In the genomic region with DNA sequence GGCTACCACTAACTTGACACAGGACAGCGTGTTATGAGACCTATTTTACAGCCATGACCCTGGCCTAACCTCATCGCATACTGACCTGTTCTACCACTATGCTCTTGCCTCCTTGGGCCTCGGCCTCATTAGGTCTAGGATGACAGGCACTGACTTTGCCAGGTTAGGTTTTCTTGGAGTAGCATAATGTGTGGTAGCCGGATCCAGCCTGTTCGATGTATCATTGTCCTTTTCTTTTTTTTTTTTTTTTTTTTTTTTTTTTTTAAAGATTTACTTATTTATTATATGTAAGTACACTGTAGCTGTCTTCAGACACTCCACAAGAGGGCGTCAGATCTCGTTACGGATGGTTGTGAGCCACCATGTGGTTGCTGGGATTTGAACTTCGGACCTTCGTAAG, we compare ENCODE assay signal across 5 mouse cellular contexts. TPM values are rescaled to one million over a fixed set of nuclear protein-coding genes. Genes with fewer than 3 reads are reported as not detected.
DNase-seq lines count a peak whose midpoint lies in the region; ATAC-seq and TF ChIP-seq lines count a peak whose summit lies in the region.
"Not testable (repeated sequence)": the region's sequence is repeated elsewhere in the genome, so short reads cannot be mapped to it uniquely, and the experiment has no call there.

No protein-coding gene starts in this region.

- not testable (repeated sequence) for TF ChIP-seq RAD21 in CH12.LX (IDR thresholded peaks at IDR 0.05; ENCODE audit: low read depth, low read length)

- not testable (repeated sequence) for ATAC-seq in intestine, postnatal 0 days

- H3K4me3 ChIP-seq in CH12.LX (replicated peaks in 1 of 3; ENCODE audit: low read depth in 2 of 3, low read length in 2 of 3, poor library complexity in 1 of 3); E14TG2a.4 (replicated peaks; ENCODE audit: low read length); ES-E14 (ENCODE audit: insufficient read depth in 1 of 2, low read depth in 1 of 2, low read length in 2 of 2, poor library complexity in 1 of 2, severe bottlenecking in 1 of 2); intestine, postnatal 0 days (ENCODE audit: low read depth, low read length); layer of hippocampus, adult 2 months: not testable (repeated sequence)

- not testable (repeated sequence) for H3K9me3 ChIP-seq in CH12.LX (replicated peaks; ENCODE audit: low read length); E14TG2a.4 (ENCODE audit: low read length); ES-E14 (ENCODE audit: control insufficient read depth, insufficient read depth, low read depth, low read length); intestine, postnatal 0 days (ENCODE audit: control insufficient read depth)

- H3K79me2 ChIP-seq in CH12.LX (replicated peaks; ENCODE audit: control insufficient read depth, extremely low read depth, insufficient read depth, poor library complexity, severe bottlenecking): peaks cover 40% of the 10 kb centered on the region

- not testable (repeated sequence) for H3K9ac ChIP-seq in CH12.LX (ENCODE audit: insufficient read depth, low read depth); ES-E14 (ENCODE audit: insufficient read depth, low read depth, low read length, poor library complexity, severe bottlenecking); intestine, postnatal 0 days (ENCODE audit: low read depth, low read length)

- H3K27me3 ChIP-seq in CH12.LX (replicated peaks); E14TG2a.4 (ENCODE audit: insufficient read depth, low read length); intestine, postnatal 0 days (replicated peaks; ENCODE audit: control insufficient read depth, insufficient read depth, low read length): not testable (repeated sequence)

- in situ Hi-C loops in CH12.LX (cut with MboI; ENCODE audit: low pct_ligation_motif_present, low pct_unique_long_range_greater_than_20kb, low sequenced_read_pairs); ES-E14 (cut with MboI; ENCODE audit: low sequenced_read_pairs in 2 of 2, unreplicated experiment in 2 of 2): not testable (repeated sequence)

- not testable (repeated sequence) for H3K4me2 ChIP-seq in CH12.LX (ENCODE audit: insufficient read depth, low read depth, poor library complexity, severe bottlenecking); intestine, postnatal 0 days (replicated peaks; ENCODE audit: low read depth)

- WGBS in intestine, postnatal 0 days: 78% methylated on average over 10 of the region's 10 CpGs

- DNase-seq in CH12.LX (ENCODE audit: extremely low read depth); ES-E14 (ENCODE audit: low read depth, low spot score); layer of hippocampus, adult 2 months (ENCODE audit: low spot score in 2 of 2): not testable (repeated sequence)

- TF ChIP-seq CTCF in CH12.LX (conservative IDR thresholded peaks at IDR 0.05 in 1 of 2, IDR thresholded peaks at IDR 0.05 in 1 of 2; ENCODE audit: low read depth in 2 of 2, low read length in 2 of 2) (peak in 1 of 2 experiments; percentile 27; a peak in 1 of 4 replicates), E14TG2a.4 (conservative IDR thresholded peaks at IDR 0.05; ENCODE audit: low read length) (peak; percentile 9; the same call in 1 of the 2 replicates)
- TF ChIP-seq CTCF in intestine, postnatal 0 days (IDR thresholded peaks at IDR 0.05; ENCODE audit: low read depth): 0 out of 2 replicates have a peak, but pooled peaks have one; percentile 8
- TF ChIP-seq CTCF in layer of hippocampus, adult 2 months (conservative IDR thresholded peaks at IDR 0.05): 0 out of 2 replicates have a peak, but pooled peaks have one; percentile 20

- TF ChIP-seq EP300 in CH12.LX (IDR thresholded peaks at IDR 0.05; ENCODE audit: low read length): not testable (repeated sequence)

- H3K4me1 ChIP-seq in CH12.LX (ENCODE audit: control insufficient read depth in 1 of 2, insufficient read depth in 2 of 2): peaks cover 4 to 28% of the 10 kb centered on the region in 2 experiments
- peaks cover 36% of the 10 kb centered on the region for H3K4me1 ChIP-seq in E14TG2a.4 (replicated peaks; ENCODE audit: low read depth, low read length)
- H3K4me1 ChIP-seq in ES-E14 (ENCODE audit: control insufficient read depth in 2 of 2, insufficient read depth in 2 of 2, low read length in 2 of 2, poor library complexity in 1 of 2); intestine, postnatal 0 days (replicated peaks; ENCODE audit: control insufficient read depth, insufficient read depth, low read length): not testable (repeated sequence)

- dilution Hi-C loops in CH12.LX (cut with MboI; ENCODE audit: extremely low pct_ligation_motif_present, extremely low pct_unique_long_range_greater_than_20kb, low sequenced_read_pairs): not testable (repeated sequence)

- H3K36me3 ChIP-seq in CH12.LX (replicated peaks in 1 of 2; ENCODE audit: control insufficient read depth in 1 of 2, insufficient read depth in 1 of 2, low read length in 1 of 2) (peaks cover 56 to 67% of the 10 kb centered on the region in 2 experiments), E14TG2a.4 (ENCODE audit: insufficient read depth, low read length) (peaks cover 69% of the 10 kb centered on the region), ES-E14 (ENCODE audit: control insufficient read depth, insufficient read depth, low read length, poor library complexity, severe bottlenecking) (peaks cover 41% of the 10 kb centered on the region)
- peaks cover 33% of the 10 kb centered on the region for H3K36me3 ChIP-seq in intestine, postnatal 0 days (ENCODE audit: control insufficient read depth, insufficient read depth)

- H3K27ac ChIP-seq in CH12.LX (ENCODE audit: insufficient read depth, low read depth); ES-E14 (ENCODE audit: insufficient read depth, low read depth, low read length, poor library complexity, severe bottlenecking); intestine, postnatal 0 days (ENCODE audit: low read depth, low read length); layer of hippocampus, adult 2 months: not testable (repeated sequence)

- not testable (repeated sequence) for TF ChIP-seq POLR2A in CH12.LX (IDR thresholded peaks at IDR 0.05; ENCODE audit: low read depth, low read length)

TF ChIP-seq in CH12.LX, 34 proteins besides CTCF, POLR2A, EP300 and RAD21:
- TF ChIP-seq ZNF384 (IDR thresholded peaks at IDR 0.05; ENCODE audit: low read depth, low read length): peak; percentile 56

TF ChIP-seq in ES-E14, 5 proteins besides CTCF, POLR2A, EP300 and RAD21:
- TF ChIP-seq ZNF384 (IDR thresholded peaks at IDR 0.05; ENCODE audit: low read depth, low read length): peak; percentile 90

RNA-seq across cellular contexts. Expression of gene Leo1, which starts 5.2 kb away (rescaled TPM):
- total RNA-seq in CH12.LX (2012; rRNA removed): 49.9 and 59.7 TPM in 2 replicates
- total RNA-seq in CH12.LX (2014; rRNA removed): 43.1 and 46.7 TPM in 2 replicates
- 60.7 and 73.4 TPM in 2 replicates for polyA plus RNA-seq in CH12.LX (2012; ENCODE audit: insufficient read length, low read depth)
- 54.7 and 66.2 TPM in 2 replicates for total RNA-seq in ES-E14 (2012; rRNA removed)
- polyA plus RNA-seq in intestine, postnatal 0 days (2015; fragmentation: Nextera tagmentation; extraction: Ambion mirVana): 14.7 and 16.3 TPM in 2 replicates
- 10 to 100 TPM; 24.1 to 24.3 TPM for total RNA-seq in layer of hippocampus, adult 2 months (2021)

RNA-seq across cellular contexts. Expression of gene Mapk6, which starts 36.8 kb away (rescaled TPM):
- 34.2 and 41.0 TPM in 2 replicates for total RNA-seq in CH12.LX (2012; rRNA removed)
- total RNA-seq in CH12.LX (2014; rRNA removed): 20.9 and 23.3 TPM in 2 replicates
- 53.5 and 62.2 TPM in 2 replicates for polyA plus RNA-seq in CH12.LX (2012; ENCODE audit: insufficient read length, low read depth)
- total RNA-seq in ES-E14 (2012; rRNA removed): 81.8 and 85.9 TPM in 2 replicates
- polyA plus RNA-seq in intestine, postnatal 0 days (2015; fragmentation: Nextera tagmentation; extraction: Ambion mirVana): 36.6 and 39.2 TPM in 2 replicates
- total RNA-seq in layer of hippocampus, adult 2 months (2021): 10 to 100 TPM; 23.5 to 24.8 TPM
